Mouse (Mus musculus) E14TG2a.4 (cell line): Measurements from ENCODE around the gene Fras1.

Experiments used
- CTCF ChIP-seq: conservative IDR thresholded peaks from 2 replicates; pipeline ENCODE4 v1.5.1; 2014; ENCODE audit warnings: low read length
- NANOG ChIP-seq: IDR thresholded peaks from 2 replicates; pipeline ENCODE4 v1.6.1; 2014; ENCODE audit warnings: borderline replicate concordance, low read length, mixed read lengths

GRCm38 (mm10) chr5:96515860-96516311 lies 142.1 kb downstream of the Fras1 start:
- TF ChIP-seq CTCF (no peak), NANOG (no peak)
